Mouse (Mus musculus): ENCODE measurements around the gene Nfasc. TPM values are rescaled to one million over a fixed set of nuclear protein-coding genes. Genes with fewer than 3 reads are reported as not detected.

Nfasc gene
- polyA plus RNA-seq, 1 experiment from 2014 or later, result 5.6 TPM

- ATAC-seq (replicated peaks; ENCODE audit: low FRiP score, low TSS enrichment, low read depth) (0 out of 2 replicates have a peak, but pooled peaks have one; percentile 29), DNase-seq (ENCODE audit: low spot score) (no peak)
- Histone ChIP-seq H3K36me3 (ENCODE audit: control insufficient read depth, insufficient read depth, low read length) (no peaks in the 10 kb centered on the region), H3K9me3 (ENCODE audit: control insufficient read depth, low read length) (no peaks in the 10 kb centered on the region), H3K4me3 (ENCODE audit: low read depth, low read length) (peak within 1 kb of the TSS; percentile 16; the same call in 1 of the 2 replicates), H3K9ac (ENCODE audit: low read length) (no peak within 1 kb of the TSS), H3K27ac (ENCODE audit: low read depth) (no peak within 1 kb of the TSS), H3K27me3 (replicated peaks; ENCODE audit: control insufficient read depth, insufficient read depth, low read length) (peaks cover 31% of the 10 kb centered on the region), H3K4me2 (ENCODE audit: low read length) (peak within 1 kb of the TSS; percentile 47), H3K4me1 (replicated peaks; ENCODE audit: control insufficient read depth, insufficient read depth, low read length) (peaks cover 20% of the 10 kb centered on the region)
- WGBS, result 2% methylated on average over 30 of the region's 30 CpGs
These were observed 198.8 kb downstream of the Nfasc start, which contains the start of gene Cntn2 for GRCm38 (mm10) chr1:132542762-132543306. Gene Cntn2, minus strand, starts transcription at chr1:132543256.

GRCm38 (mm10) chr1:132541824-132542599 is 199.6 kb downstream of the Nfasc start:
- Histone ChIP-seq H3K27ac (ENCODE audit: low read depth) (no peak overlapping the region), H3K9me3 (ENCODE audit: control insufficient read depth, low read length) (no peaks in the 10 kb centered on the region), H3K9ac (ENCODE audit: low read length) (no peak overlapping the region), H3K4me1 (replicated peaks; ENCODE audit: control insufficient read depth, insufficient read depth, low read length) (peaks cover 20% of the 10 kb centered on the region), H3K4me3 (ENCODE audit: low read depth, low read length) (no peak overlapping the region), H3K4me2 (ENCODE audit: low read length) (peak overlapping the region; percentile 47), H3K27me3 (replicated peaks; ENCODE audit: control insufficient read depth, insufficient read depth, low read length) (peaks cover 31% of the 10 kb centered on the region), H3K36me3 (ENCODE audit: control insufficient read depth, insufficient read depth, low read length) (no peaks in the 10 kb centered on the region)
- ATAC-seq (replicated peaks; ENCODE audit: low FRiP score, low TSS enrichment, low read depth), result no peak
- DNase-seq (ENCODE audit: low spot score), result no peak
- WGBS, result 16% methylated on average over 5 of the region's 5 CpGs

- Histone ChIP-seq H3K4me2 (ENCODE audit: low read length) (no peak overlapping the region), H3K9ac (ENCODE audit: low read length) (no peak overlapping the region), H3K27ac (ENCODE audit: low read depth) (no peak overlapping the region), H3K9me3 (ENCODE audit: control insufficient read depth, low read length) (no peaks in the 10 kb centered on the region), H3K36me3 (ENCODE audit: control insufficient read depth, insufficient read depth, low read length) (no peaks in the 10 kb centered on the region), H3K27me3 (replicated peaks; ENCODE audit: control insufficient read depth, insufficient read depth, low read length) (peaks cover 31% of the 10 kb centered on the region), H3K4me3 (ENCODE audit: low read depth, low read length) (no peak overlapping the region), H3K4me1 (replicated peaks; ENCODE audit: control insufficient read depth, insufficient read depth, low read length) (peaks cover 20% of the 10 kb centered on the region)
- ATAC-seq (replicated peaks; ENCODE audit: low FRiP score, low TSS enrichment, low read depth), result peak; percentile 79
- WGBS, result 3% methylated on average over 14 of the region's 14 CpGs
- DNase-seq (ENCODE audit: low spot score), result peak; percentile 76
These were observed 200.3 kb downstream of the Nfasc start for GRCm38 (mm10) chr1:132541171-132541823.

GRCm38 (mm10) chr1:132540701-132541100 is 200.9 kb downstream of the Nfasc start:
- Histone ChIP-seq H3K36me3 (ENCODE audit: control insufficient read depth, insufficient read depth, low read length) (no peaks in the 10 kb centered on the region), H3K4me1 (replicated peaks; ENCODE audit: control insufficient read depth, insufficient read depth, low read length) (peaks cover 20% of the 10 kb centered on the region), H3K27ac (ENCODE audit: low read depth) (no peak overlapping the region), H3K9me3 (ENCODE audit: control insufficient read depth, low read length) (no peaks in the 10 kb centered on the region), H3K4me2 (ENCODE audit: low read length) (no peak overlapping the region), H3K27me3 (replicated peaks; ENCODE audit: control insufficient read depth, insufficient read depth, low read length) (peaks cover 31% of the 10 kb centered on the region), H3K9ac (ENCODE audit: low read length) (no peak overlapping the region), H3K4me3 (ENCODE audit: low read depth, low read length) (no peak overlapping the region)
- DNase-seq (ENCODE audit: low spot score), result no peak
- 51% methylated on average over 7 of the region's 7 CpGs for WGBS
- ATAC-seq (replicated peaks; ENCODE audit: low FRiP score, low TSS enrichment, low read depth), result no peak; the same call in 1 of the 2 replicates

- DNase-seq (ENCODE audit: low spot score), result no peak
These were observed 203.9 kb downstream of the Nfasc start for GRCm38 (mm10) chr1:132537736-132538135.

GRCm38 (mm10) chr1:132536416-132536815 is 205.2 kb downstream of the Nfasc start:
- Histone ChIP-seq H3K27me3 (replicated peaks; ENCODE audit: control insufficient read depth, insufficient read depth, low read length) (0 out of 2 replicates have a peak, but pooled peaks cover 3% of the 10 kb centered on the region), H3K27ac (ENCODE audit: low read depth) (no peak overlapping the region), H3K4me2 (ENCODE audit: low read length) (no peak overlapping the region), H3K36me3 (ENCODE audit: control insufficient read depth, insufficient read depth, low read length) (no peaks in the 10 kb centered on the region), H3K4me3 (ENCODE audit: low read depth, low read length) (no peak overlapping the region), H3K4me1 (replicated peaks; ENCODE audit: control insufficient read depth, insufficient read depth, low read length) (peaks cover 12% of the 10 kb centered on the region), H3K9ac (ENCODE audit: low read length) (no peak overlapping the region), H3K9me3 (ENCODE audit: control insufficient read depth, low read length) (no peaks in the 10 kb centered on the region)
- 83% methylated on average over 3 of the region's 3 CpGs for WGBS
- no peak for ATAC-seq (replicated peaks; ENCODE audit: low FRiP score, low TSS enrichment, low read depth)
- DNase-seq (ENCODE audit: low spot score), result no peak

More at GRCm38 (mm10) chr1:132537736-132538135, 203.9 kb downstream of the Nfasc start:
- 86% methylated on average over 5 of the region's 5 CpGs for WGBS
- no peak for ATAC-seq (replicated peaks; ENCODE audit: low FRiP score, low TSS enrichment, low read depth)
- H3K9me3 ChIP-seq (ENCODE audit: control insufficient read depth, low read length), result no peaks in the 10 kb centered on the region
- no peak overlapping the region for H3K27ac ChIP-seq (ENCODE audit: low read depth)
- peaks cover 13% of the 10 kb centered on the region for H3K27me3 ChIP-seq (replicated peaks; ENCODE audit: control insufficient read depth, insufficient read depth, low read length)
- H3K36me3 ChIP-seq (ENCODE audit: control insufficient read depth, insufficient read depth, low read length), result no peaks in the 10 kb centered on the region
- no peak overlapping the region for H3K4me2 ChIP-seq (ENCODE audit: low read length)
- no peak overlapping the region for H3K9ac ChIP-seq (ENCODE audit: low read length)
- peaks cover 25% of the 10 kb centered on the region for H3K4me1 ChIP-seq (replicated peaks; ENCODE audit: control insufficient read depth, insufficient read depth, low read length)
- H3K4me3 ChIP-seq (ENCODE audit: low read depth, low read length), result no peak overlapping the region

- ATAC-seq (replicated peaks; ENCODE audit: low FRiP score, low TSS enrichment, low read depth), result no peak
- no peak for DNase-seq (ENCODE audit: low spot score)
- Histone ChIP-seq H3K27me3 (replicated peaks; ENCODE audit: control insufficient read depth, insufficient read depth, low read length) (0 out of 2 replicates have a peak, but pooled peaks cover 3% of the 10 kb centered on the region), H3K4me1 (replicated peaks; ENCODE audit: control insufficient read depth, insufficient read depth, low read length) (peaks cover 14% of the 10 kb centered on the region), H3K9ac (ENCODE audit: low read length) (no peak overlapping the region), H3K9me3 (ENCODE audit: control insufficient read depth, low read length) (no peaks in the 10 kb centered on the region), H3K4me2 (ENCODE audit: low read length) (no peak overlapping the region), H3K36me3 (ENCODE audit: control insufficient read depth, insufficient read depth, low read length) (no peaks in the 10 kb centered on the region), H3K27ac (ENCODE audit: low read depth) (no peak overlapping the region), H3K4me3 (ENCODE audit: low read depth, low read length) (no peak overlapping the region)
- 90% methylated on average over 4 of the region's 4 CpGs for WGBS
These were observed 206.1 kb downstream of the Nfasc start for GRCm38 (mm10) chr1:132535541-132535940.

- H3K27ac ChIP-seq (ENCODE audit: low read depth), result no peak overlapping the region
- no peak for DNase-seq (ENCODE audit: low spot score)
- no peaks in the 10 kb centered on the region for H3K36me3 ChIP-seq (ENCODE audit: control insufficient read depth, insufficient read depth, low read length)
- H3K4me3 ChIP-seq (ENCODE audit: low read depth, low read length), result no peak overlapping the region
- no peak for ATAC-seq (replicated peaks; ENCODE audit: low FRiP score, low TSS enrichment, low read depth)
- 5% methylated on average over 8 of the region's 8 CpGs for WGBS
- no peak overlapping the region for H3K4me2 ChIP-seq (ENCODE audit: low read length)
- no peaks in the 10 kb centered on the region for H3K9me3 ChIP-seq (ENCODE audit: control insufficient read depth, low read length)
- 0 out of 2 replicates have a peak, but pooled peaks cover 3% of the 10 kb centered on the region for H3K27me3 ChIP-seq (replicated peaks; ENCODE audit: control insufficient read depth, insufficient read depth, low read length)
- H3K4me1 ChIP-seq (replicated peaks; ENCODE audit: control insufficient read depth, insufficient read depth, low read length), result peaks cover 18% of the 10 kb centered on the region
- no peak overlapping the region for H3K9ac ChIP-seq (ENCODE audit: low read length)
These were observed 207.8 kb downstream of the Nfasc start for GRCm38 (mm10) chr1:132533840-132534239.
